Mouse (Mus musculus): Measurements from ENCODE around the gene Pfkfb3. TPM values are rescaled to one million over a fixed set of nuclear protein-coding genes. Genes with fewer than 3 reads are reported as not detected.
"Not testable (repeated sequence)": the region's sequence is repeated elsewhere in the genome, so short reads cannot be mapped to it uniquely, and the experiment has no call there.

Gene Pfkfb3
- polyA plus RNA-seq, 1 experiment, result 31.5 TPM

DNA sequence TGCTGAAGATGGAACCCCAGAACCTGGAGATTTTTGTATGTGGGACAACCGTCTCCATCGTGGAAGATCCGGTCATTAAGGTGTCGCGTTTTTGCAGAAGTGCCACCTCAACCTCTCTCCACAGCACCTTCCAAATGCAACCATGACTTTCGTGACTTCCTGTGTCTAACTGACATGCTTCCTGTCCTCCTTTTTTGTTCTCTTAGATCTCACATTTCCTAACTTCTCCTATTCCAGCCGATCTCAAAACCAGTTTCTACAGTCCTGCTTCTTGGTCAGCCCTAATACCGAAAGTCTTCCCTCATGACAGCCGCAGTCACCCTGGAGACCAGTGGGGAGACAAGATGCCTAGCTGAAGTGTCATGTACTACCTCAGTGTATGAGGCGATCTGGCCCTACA lies 5.4 kb downstream of the Pfkfb3 start:
- DNase-seq (ENCODE audit: low spot score), result no peak

DNA sequence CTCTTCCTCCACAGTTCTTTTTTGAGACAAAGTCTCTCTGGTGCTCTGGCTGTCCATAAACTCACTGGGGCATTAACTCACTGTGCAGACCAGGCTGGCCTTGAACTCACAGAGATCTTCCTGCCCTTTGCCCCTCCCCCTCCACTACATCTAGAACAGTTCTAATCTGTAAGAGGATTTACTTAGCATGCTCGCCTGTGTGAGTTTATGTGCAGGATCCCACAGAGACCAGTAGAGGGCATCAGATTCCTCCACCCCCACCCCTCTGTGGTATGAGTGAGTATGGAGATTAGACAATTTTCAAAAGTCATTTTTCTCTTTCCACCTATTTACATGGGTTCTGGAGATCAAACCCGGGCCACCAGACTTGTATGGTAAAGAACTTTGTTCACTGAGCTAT lies 6.3 kb downstream of the Pfkfb3 start:
- DNase-seq (ENCODE audit: low spot score), result no peak

DNA sequence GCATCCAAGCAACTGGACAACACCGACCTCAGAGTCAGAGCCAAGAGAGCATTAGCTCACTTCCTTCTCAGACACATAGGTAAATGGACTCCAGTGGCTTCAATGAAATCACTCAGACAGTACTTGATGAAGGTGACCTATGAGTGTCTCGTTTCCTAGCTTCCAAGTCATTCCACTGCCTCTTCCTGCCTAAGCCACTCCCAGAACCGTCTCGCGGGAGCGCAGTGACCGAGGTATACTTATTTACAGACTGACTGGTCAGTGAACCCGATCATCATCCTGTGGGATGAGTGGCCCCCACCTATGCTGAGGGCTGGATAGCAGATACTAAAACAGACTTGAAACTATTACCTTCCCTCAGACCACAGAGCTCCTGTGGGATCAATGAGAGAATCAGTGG lies 7.8 kb downstream of the Pfkfb3 start:
- DNase-seq (ENCODE audit: low spot score), result no peak

DNA sequence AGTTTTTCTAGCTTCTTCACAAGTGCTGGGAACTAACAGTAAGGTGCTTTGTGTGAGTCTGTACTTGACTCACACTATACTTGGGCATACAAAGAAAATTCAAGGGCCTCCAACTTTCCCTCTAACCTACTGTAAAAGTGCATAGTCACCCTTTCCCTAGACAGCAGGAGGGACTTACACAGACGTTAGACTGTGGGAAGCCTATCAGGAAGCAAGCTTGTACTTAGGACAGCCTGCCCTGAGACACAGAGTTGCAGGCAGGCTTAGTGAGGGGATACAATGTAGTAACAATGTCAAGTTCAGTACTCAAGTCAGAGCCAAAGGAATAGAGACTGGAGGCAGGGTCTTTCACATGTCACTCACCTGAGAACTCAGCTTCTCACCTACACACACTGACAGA lies 8.5 kb downstream of the Pfkfb3 start:
- no peak for DNase-seq (ENCODE audit: low spot score)

DNA sequence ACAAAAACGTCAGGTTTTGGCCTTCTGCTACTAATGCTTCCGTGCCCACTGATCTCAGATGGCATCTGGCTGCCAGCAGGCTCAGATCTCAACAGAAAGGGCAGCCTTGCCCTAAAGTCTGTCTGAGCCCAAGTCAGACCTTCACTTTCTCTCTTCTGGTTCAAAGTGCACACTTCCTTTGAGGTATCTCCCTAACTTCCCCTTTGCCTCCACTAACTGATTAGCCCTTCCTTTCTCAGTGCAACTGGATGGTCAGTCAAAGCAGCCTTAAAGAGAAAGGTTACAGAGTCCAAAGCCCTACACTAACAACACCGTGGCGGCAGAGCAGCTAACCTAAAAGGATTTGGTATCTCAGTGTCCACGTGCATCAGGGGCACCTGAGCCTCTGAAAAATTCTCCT lies 9.5 kb downstream of the Pfkfb3 start:
- no peak for DNase-seq (ENCODE audit: low spot score)

DNA sequence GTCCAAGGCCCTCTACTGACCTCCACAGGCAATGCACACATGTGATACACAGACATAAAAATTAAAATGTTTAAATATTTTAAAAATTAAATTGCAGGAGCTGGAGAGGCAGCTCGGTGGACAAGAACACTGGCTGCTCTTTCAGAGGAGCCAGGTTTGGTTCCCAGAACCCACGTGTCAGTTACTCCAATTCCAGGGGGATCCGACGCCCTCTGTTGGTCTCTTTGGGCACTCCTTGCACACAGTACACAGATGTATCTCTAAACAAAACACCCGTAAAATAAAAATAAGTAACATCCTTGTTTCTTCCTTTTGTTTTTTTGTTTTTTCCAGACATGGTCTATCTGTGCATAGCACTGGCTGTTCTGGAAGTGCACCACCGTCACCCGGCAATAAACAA lies 10.7 kb downstream of the Pfkfb3 start:
- DNase-seq (ENCODE audit: low spot score), result no peak

DNA sequence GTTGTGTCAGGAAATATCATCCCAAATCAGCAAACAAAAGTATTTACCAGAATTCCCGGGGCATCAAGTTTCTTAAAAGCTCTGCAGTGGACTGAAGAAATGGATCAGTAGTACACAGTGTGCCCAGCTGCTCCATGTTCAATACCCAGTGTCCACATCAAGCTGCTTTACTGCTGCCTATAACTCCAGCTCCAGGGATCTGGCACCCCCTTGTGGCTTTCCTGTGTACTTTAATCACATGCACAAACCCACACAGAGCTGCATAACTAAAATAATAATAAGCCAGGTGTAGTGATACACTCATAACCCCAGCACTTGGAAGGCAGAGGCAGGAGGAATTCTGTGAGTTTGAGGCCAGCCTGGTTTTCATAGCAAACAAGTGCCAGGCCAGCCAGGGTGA lies 11.2 kb downstream of the Pfkfb3 start:
- DNase-seq (ENCODE audit: low spot score), result peak; percentile 32

DNA sequence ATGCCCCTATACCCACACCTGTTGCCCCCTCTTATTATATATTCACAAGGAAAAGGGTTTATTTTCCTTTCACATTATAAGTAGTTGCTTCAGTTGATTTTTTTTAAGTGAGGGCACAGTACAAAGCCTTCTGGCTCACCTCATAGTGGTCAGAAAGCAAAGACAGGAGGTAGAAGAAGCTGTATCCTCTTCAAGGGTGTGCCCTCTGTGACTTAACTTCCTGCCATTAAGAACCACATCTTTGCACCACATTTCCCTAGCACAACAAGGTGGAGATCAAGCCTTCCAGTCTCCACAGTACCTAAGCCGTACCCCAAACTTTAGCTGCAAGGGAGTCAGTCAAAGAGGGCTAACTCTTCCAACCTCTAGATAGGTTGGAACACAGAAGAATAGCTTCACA lies 11.8 kb downstream of the Pfkfb3 start:
- no peak for DNase-seq (ENCODE audit: low spot score)

DNA sequence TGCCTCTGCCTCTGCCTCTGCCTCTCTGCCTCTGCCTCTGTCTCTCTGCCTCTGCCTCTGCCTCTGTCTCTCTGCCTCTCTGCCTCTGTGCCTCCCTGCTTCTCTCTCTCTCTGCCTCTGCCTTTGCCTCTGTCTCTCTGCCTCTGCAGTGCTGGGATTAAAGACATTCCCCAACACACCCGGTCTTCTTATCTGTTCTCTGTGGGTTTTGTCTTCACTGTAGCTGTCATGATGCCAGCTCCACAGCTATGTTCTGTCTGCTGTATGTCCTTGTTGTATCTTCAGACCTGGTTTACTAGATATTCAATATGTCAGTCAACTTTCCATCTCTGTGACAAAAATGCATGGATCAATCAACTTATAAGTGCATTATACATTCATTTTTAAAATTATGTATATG lies 12.3 kb downstream of the Pfkfb3 start:
- not testable (repeated sequence) for DNase-seq (ENCODE audit: low spot score)

DNA sequence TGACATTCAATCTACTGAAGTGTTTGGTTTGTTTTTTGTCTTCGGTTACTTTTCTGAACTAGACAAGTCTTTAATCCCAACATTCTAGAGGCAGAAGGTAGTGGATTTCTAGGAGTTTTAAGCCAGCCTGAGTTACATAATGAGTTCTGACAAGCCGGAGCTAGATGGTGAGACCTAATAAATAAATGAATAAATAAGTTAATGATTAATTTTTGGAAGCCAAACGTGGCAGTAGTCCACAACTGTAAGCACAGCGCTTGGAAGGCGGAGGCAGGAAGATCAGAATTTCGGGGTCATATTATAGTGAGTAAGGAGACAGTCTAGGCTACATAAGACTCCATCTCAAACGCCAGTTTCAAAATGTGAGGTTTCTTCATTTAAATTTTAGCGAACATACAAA lies 17.9 kb downstream of the Pfkfb3 start:
- DNase-seq (ENCODE audit: low spot score), result no peak

DNA sequence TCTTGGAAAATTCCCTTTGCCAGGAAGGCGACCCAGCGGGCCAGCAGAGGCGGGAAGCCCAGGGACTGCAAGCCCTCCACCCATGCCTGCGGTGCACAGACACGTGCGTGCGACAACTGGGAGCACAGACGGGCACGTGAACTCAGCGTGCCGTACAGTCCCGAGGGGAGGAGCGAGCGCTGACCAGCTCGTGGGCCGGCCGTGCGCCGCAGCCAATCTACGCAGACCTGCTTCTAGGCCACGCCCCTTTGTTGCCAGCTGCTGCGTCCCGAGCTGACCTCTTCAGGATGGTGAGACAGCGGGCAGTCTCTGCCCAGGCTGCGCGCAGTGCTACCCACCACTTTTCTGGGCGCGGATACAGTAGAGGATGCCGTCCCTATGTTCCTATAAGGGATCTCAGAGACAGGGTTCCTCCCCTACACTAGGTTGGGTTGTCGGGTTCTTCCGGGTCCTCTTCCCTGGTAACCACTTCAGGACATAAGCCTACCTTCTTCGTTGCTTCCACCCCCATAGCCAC lies 18.4 kb downstream of the Pfkfb3 start:
- DNase-seq (ENCODE audit: low spot score), result peak; percentile 86

DNA sequence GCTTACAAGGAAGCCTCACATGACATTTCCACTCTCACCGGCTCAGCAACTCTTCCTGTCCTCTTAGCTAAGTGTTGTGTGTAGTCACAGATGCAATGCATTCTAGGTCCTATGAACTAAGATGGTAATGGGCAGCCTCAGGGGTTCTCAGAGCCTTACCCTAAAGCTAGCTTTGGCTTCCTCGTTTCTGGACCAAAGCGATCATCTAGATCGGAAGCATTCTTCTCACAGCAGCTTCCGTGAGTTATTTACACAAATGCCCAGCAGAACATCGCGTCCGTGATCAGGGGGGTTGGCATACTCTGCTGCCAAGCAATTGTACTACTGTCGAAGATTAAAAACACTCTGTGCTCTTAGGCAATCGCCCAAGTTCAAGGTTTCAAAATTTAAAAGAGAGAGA lies 19.1 kb downstream of the Pfkfb3 start:
- no peak for DNase-seq (ENCODE audit: low spot score)

DNA sequence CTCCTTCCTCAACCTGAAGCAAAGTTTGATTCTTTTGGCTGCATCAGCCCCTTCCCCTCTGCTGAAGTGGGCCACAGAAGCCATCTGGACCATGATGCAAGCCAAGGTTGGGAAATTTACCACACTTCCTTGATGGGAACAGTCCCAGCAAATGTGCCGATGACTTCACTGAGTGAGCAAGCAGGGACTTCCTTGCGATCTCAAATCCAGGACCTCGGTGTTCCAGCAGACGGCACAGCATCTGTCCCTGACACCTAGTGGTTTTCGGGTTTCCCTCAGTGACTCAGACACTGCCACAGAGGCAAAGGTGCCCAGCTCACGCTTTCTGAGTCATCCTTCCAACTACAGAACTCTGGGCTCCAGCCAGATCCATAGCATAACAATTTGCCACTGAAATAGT lies 23.8 kb downstream of the Pfkfb3 start:
- no peak for DNase-seq (ENCODE audit: low spot score)

DNA sequence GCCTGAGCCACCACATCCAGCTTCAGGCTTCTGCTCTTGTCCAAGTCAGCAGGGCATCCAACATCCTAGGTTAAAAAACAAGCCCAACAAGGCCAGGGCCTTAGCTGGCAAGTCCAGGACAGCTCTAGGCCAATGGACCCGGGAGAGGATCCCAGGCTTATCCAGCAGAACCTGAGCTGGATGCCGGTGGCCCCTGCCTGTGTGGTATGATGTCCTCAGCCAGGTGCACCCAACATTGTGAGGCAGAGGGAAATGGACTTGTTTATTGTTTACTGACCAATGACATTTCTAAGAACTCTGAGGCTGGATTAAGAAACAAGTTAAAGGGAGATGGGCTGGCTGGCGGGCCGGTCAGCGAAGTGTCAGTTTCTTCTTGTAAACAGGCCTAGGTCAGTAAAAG lies 27.8 kb downstream of the Pfkfb3 start:
- DNase-seq (ENCODE audit: low spot score), result no peak

DNA sequence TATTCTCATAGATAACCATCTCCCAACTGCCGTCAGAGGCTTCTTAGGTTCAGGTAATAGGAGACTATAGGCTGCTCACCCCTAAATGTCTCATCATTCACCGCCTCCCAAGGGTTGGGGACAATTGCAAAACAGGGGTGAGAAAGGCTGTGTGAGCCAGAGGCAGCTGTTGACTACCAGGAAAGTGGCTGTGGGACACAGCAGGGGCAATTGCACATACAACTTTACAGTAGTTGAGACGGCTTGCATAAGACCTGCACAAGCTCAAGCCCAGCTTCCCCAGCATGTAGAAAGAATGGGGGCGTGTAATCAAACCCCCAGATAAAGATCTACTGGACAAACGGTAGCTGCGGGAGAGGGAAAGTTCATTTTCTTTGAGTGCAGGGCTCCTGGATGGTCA lies 29.1 kb downstream of the Pfkfb3 start:
- no peak for DNase-seq (ENCODE audit: low spot score)

DNA sequence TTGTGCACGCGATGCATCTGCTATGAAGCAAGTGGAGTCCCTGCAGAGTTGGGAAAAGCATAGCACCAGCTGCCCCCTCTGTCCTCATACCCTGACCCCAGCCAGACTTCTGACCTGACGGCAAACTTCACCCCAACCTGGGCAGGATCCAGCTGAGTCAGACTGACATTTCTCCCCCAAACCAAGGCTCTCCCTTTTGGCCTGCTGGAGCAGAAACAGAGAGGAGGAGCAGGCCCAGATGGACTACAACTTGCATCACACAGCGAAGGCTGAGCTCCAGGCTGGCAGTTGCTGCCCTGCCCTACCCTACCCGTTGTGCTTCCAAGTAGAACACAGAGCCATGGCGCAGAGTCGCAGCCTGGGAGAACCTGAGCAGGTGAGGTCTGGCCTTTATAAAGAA lies 32.1 kb downstream of the Pfkfb3 start:
- DNase-seq (ENCODE audit: low spot score), result no peak

DNA sequence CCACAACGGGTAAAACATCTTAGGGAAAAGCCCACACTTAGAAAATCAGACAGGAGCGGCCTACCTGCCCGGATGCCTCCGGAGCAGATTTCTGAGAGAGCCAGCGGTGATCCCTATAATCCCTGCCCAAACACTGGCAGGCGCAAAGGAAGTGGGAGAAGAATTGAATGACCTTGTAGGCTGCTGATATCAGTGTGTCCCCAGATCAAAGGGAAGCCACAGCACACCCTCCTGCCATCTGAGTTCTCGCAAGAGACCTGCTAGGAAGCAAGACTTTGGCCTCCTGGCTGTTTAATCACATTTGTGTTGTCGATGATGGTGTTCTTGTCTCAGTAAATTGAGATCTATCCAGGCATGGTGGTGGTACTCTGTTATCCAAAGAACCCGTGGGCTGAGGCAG lies 33.1 kb downstream of the Pfkfb3 start:
- DNase-seq (ENCODE audit: low spot score), result no peak

DNA sequence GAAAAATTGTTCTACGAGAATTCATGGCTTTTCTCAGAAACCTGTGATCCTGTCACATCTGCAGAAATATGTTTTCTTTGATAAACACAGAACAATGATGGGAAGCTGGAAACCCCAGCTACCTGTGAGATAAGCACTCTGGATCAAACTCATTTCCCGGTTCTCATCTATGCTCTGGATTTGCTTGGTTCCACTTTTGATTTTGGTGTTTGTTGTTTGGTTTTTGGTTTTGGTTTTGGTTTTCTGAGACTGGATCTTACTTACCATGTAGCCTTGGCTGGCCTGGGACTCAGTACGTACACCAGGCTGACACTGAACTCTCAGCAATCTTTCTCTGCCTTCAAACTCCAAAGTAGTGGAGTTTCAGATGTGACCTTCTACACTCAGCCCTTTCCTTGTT lies 38.0 kb downstream of the Pfkfb3 start:
- DNase-seq (ENCODE audit: low spot score), result no peak

DNA sequence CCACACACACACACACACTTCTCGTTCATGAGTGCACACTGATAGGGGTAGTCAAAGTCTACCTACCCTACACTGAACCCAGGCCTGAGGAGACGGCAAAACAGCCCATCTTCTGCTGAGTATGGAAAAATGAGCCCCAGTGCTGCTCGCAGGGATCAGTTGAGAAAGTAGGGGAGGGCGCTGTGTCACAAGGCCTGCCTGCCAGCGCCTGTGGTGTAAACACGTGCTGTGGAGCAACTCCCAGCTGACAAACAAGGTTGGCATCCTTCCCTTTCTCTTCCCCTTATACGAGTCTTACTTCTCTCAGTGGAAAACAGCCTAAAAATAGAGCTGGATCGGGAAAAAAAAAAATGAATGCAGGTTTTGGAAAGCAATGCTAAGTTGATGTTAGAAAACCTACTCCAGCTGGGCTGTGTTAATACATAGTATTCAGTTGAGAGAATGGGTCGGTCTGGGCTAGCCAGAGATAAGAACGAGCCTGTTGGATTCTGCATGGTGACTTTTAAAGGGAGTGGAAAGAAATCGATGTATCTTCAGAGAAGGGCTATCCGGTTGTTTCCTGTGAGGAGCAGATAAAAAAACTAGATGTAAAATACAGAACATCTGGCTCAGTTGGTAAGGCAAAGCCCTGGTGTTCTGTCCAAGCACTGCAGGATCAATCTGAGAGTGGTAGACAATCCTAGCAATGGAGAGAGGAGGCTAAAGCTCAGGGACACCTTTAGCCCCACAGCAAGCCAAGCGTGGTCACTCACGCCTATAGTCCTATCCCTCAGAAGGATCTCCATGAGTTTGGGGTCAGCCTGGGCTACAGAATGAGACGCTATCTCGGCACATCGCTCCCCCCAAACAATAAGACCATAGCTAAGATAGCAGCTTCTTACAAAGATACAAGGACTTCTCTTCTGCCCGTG lies 40.6 kb downstream of the Pfkfb3 start:
- no peak for DNase-seq (ENCODE audit: low spot score)

DNA sequence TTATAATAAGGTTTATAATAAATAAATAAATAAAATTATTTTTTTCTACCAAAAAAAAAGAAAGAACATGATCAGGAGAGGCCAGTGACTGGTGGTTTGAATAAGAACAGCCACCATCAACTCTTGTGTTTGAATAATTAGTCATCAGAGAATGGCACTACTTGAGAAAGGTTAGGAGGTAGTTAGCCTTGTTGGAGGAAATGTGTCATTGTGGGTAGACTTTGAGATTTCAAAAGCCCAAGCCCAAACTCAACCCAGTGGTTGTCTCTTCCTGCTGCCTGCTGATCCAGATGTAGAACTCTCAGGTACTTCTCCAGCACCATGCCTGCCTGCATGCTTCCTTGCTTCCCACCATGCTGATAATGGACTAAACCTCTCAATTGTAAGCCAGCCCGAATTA lies 41.8 kb downstream of the Pfkfb3 start:
- no peak for DNase-seq (ENCODE audit: low spot score)

DNA sequence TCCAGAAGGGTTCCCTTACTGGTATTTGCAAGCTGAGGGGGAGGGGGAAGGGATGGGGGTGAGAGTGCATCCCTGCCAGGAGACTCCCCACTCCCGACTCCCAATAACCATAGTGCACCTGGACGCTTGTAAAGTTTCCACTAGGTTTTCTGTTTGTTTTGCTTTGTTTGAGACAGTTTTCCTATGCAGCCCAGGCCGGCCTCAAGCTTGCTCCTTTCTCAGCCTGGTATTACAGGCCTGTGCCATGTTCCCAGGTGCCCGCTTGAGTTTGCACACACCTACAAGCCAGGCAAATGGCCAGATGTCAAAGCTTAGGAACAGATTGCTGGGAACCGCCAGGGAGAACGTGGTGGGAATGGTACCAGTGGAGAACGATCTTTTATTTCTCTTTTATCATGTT lies 50.1 kb downstream of the Pfkfb3 start:
- DNase-seq (ENCODE audit: low spot score), result no peak

DNA sequence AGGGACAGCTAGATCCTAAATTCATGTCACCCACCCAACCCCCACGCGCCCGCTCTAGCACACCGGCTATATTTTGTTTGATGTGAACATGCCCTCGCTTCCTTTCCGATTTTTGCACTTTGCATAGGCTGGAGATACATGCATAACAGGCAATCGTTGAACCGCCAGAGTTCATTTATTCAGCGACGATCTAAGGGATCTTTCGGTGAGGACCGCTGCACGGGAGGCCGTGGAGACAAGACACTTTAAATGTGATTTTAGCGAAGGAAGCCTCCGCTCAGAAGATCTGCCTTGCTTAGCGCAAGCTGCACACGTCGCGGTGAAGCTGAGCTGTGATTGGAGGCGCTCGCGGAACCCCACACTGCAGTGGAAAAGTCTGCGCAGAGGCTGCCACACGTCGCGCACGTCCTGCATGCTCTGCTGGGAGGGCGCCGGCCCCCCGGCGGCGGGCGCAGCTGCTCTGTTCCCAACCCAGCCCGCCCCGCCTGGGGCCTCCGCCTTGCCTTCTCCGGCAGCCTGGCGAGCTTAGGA lies 50.9 kb downstream of the Pfkfb3 start:
- DNase-seq (ENCODE audit: low spot score), result peak; percentile 42

DNA sequence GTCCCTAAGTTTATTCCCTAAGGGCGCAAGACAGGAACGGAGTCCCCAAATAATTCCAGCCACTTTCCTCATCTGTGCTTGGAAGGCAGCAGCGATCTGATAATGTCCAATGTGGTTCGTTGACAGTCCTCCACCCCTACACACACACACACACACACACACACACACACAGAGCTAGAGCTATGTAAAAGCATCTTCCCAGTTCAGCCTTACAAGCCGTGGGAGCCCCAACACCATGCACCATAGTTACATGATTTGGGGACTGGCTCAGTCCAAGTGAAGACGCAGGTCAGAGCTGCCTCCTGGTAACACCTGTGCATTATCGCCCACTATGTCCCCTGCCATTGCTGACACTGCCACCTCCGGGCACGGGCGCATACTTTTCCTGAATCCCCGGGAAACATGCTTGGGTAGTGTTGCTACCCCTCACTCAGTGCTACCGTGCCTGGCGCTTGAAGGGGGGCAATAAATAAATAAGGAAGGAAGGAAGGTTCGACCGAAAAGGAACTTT lies 51.6 kb downstream of the Pfkfb3 start:
- DNase-seq (ENCODE audit: low spot score), result no peak

Data from urinary bladder, adult 2 months (tissue).